Mouse (Mus musculus): ENCODE results near the gene Ganab.

The Ganab gene

GRCm38 (mm10) chr19:8930117-8930516 lies 32.2 kb downstream of the Ganab start:
- no peak for DNase-seq

DNA sequence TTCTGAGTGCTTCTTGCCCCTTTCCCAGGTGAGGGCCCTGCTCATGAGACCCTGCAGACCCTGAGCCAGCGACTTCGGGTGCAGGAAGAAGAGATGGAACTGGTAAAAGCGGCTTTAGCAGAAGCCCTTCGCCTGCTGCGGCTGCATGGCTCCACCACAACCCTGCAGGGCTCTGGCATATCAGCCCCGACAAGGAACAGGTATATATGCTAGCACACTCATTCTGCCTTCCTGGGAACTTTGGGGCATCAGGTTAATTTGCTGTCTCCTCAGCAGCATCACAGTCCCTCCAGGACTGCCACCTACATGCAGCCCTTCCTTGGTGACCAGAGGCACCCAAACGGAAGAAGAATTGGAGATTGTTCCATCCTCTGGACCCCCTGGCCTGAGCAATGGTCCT lies 32.9 kb downstream of the Ganab start:
- DNase-seq: no peak

DNA sequence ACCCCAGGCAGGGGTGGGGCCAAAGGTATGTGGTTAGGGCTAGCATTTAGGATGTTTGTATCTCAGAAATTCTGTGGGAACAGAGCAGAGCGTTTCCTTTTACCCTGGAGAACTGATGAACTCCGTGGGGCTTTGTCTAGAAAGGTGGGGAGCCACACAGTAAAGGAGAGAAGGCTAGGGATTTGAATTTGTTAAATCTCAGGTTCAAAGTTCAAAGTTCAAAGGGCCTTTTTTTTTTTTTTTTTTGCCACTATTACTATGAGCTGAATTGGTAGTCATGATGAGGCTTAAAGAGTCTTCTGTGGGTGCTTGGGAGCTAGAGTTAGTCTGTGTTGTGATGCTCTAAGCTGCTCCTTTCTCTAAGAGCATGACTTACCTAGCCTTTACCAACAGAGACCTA lies 38.9 kb downstream of the Ganab start:
- no peak for DNase-seq

DNA sequence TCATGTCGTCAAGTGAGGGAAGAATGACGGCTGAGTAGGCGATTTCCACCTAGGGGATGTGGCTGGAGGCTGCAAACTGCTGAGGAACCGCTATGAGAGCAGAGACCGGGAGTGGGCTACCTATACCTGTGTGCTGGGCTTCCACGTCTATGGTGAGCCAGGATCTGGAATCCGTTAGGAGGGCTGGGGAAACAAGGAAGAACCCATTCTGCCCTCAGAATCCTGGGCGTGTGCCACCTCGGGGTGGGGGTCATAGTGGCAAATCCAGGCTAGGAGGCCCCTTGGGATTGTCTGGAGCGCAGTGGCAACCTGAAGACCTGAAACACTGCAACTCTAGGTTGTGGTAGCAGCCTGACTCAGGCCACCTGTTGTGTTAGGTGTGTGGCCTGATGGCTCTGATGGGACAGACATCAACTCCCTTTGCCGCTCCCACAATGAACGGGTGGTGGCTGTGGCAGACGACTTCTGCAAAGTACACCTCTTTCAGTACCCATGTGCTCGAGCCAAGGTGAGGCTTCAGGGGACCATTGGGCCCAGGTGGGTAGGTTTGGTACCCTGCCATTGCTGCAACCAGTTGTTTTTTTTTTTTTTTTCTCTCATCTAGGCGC lies 42.8 kb downstream of the Ganab start:
- DNase-seq: no peak

DNA sequence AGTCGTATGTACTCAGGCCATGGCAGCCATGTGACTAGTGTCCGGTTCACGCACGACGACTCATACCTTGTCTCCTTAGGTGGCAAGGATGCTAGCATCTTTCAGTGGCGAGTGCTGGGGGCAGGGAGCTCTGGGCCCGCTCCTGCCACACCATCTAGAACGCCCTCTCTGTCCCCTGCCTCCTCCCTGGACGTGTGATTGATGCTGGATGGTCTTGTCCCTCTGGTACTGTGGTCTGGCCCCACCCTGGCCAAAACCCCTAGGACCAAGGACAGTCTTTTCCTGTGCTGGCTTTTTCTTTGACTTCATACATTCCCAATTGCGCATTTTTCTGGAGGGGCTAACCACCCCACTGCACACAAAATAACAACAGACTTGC lies 43.3 kb downstream of the Ganab start:
- no peak for DNase-seq

DNA sequence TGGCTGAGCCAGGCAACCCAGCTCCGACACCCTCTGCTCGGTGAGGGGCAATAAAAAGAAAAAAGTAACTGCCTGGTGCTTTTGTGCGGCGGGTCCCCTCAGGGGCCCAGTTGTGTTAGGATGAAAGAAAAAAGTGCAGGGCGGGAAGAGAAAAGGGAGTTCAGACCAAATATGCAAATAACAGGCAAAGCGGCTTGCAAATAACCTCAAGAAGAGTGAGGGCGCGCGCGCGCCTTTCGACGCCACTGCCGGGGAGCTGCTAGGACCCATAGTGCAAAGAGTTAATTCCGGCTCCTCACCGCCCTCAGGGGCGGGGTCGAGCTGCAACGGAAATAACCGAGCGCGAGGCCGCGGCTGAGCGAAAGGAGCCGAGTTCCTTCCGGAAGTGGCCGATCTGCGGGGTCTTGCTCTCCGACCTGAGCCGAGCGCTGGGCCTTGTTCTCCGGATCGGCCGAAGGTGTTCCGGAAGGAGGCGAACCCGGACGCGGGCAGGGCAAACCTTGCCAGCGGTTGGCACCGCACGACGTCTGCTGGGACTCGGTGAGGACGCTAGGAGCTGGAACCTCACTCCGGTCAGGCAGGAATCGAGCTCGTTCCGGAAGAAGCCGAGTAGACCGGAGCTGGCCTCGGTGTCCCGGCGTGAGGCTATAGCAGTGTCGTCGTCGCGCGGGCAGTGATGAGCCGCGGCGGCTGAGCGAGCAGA lies 43.8 kb downstream of the Ganab start, which contains the start of gene Mta2:
Gene Mta2, plus strand, starts transcription at position 361 of the 703 bp plus-strand sequence.
- peak; percentile 93 for DNase-seq

- DNase-seq: peak; percentile 48
Measured at GRCm38 (mm10) chr19:8942276-8942964, 44.5 kb downstream of the Ganab start.

DNA sequence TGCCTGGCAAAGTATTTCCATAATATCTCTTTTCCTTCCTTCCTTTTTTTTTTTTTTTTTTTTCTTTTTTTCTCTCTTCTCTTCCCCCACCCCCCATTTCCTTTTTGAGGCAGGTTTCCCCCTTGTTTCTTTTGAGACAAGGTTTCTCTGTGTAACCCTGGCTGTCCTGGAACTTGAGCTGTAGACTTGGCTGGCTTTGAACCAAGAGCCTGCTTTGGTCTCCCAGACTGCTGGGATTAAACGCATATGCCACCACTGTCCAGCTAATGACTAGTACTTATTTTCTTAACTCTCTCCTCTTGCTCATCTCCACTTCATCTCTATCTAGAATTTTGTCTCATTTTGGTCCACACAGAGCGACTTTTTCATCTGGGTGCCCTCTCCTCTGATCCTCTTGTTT lies 45.2 kb downstream of the Ganab start:
- DNase-seq: no peak

GRCm38 (mm10) chr19:8944062-8944461 lies 46.2 kb downstream of the Ganab start:
- no peak for DNase-seq

GRCm38 (mm10) chr19:8944750-8945149 lies 46.9 kb downstream of the Ganab start:
- DNase-seq: no peak

- DNase-seq: no peak
Measured at GRCm38 (mm10) chr19:8945251-8945650, 47.4 kb downstream of the Ganab start.

GRCm38 (mm10) chr19:8946929-8947328 lies 49.1 kb downstream of the Ganab start:
- no peak for DNase-seq

- no peak for DNase-seq
Measured at GRCm38 (mm10) chr19:8950190-8950589, 52.3 kb downstream of the Ganab start.

DNA sequence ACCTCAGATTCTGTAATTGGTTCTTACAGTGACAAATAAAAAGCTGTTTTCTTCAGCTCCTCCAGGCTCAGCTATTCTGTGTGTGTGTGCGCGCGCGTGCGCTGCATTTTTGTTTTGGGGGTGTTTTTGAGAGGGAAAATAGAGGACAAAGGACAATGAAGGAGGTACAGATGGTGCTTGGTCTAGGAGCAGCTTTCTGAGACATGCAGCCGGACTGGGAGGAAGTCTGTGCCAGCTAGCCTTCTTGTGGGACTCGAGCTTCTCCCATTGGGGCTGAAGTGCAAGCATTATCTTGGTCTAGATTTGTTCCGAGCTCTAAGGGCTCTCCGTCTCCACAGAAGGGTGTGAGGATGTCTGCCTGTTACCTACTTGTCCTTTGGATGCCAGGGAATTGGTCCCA lies 54.4 kb downstream of the Ganab start:
- no peak for DNase-seq

DNA sequence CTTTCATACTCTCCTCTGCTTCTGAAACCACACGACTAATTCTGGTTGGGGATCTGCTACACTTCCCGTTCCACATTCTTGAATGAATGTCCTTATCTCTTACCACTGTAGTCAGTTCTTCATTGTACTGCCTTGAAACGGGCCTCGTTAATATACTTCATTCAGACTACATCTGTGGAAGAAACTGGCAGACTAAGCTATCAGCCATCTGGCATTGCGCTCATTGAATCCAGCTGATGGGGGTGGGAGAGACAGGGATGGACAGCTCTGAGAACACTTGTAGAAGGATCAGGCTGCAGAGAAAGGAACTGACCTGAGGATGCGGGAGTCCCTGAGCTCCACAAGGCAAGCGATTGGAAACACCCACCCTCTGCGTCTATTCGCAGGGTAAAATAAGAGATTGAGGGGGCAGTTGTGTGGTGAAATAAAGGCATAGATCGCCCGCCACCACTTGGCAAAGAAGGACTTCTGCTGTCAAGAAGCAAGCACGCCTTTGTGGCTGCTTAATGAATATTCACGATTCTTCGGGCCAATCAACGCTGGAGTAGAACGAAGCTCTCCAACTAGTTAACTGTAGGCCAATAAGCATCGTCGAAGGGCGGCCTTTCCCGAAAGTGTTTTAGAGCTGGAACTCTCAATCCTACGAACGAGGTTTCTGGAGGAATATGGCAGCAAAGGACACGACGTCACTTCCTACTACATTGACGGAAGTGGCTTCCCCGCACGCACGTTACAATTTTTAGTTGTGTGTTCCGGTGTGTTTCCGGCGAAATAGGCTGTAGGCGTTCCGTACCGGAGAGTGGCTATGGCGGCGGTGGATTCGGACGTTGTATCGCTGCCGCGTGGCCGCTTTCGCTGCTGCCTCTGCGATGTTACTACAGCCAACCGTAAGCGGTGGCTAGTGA lies 55.5 kb downstream of the Ganab start, which contains the start of gene Tut1:
Gene Tut1, plus strand, starts transcription at position 713 of the 905 bp plus-strand sequence.
- DNase-seq: peak; percentile 95

- DNase-seq: no peak
Measured at GRCm38 (mm10) chr19:8954171-8954570, 56.3 kb downstream of the Ganab start.

DNA sequence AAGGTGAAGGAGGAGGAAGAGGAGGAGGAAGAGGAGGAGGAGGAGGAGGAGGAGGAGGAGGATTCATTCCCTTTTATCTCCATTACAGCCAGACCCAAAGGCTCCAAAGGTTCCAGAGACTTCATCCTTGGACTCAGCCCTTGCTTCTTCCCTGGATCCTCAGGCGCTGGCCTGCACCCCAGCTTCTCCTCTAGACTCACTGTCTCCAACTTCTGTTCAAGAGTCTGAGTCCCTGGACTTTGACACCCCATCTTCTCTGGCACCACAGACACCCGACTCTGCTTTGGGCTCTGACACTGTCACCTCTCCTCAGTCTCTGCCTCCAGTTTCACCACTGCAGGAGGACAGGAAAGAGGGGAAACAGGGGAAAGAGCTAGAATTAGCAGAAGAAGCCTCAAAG lies 64.4 kb downstream of the Ganab start:
- no peak for DNase-seq

GRCm38 (mm10) chr19:8965075-8965474 lies 67.2 kb downstream of the Ganab start:
- no peak for DNase-seq

DNA sequence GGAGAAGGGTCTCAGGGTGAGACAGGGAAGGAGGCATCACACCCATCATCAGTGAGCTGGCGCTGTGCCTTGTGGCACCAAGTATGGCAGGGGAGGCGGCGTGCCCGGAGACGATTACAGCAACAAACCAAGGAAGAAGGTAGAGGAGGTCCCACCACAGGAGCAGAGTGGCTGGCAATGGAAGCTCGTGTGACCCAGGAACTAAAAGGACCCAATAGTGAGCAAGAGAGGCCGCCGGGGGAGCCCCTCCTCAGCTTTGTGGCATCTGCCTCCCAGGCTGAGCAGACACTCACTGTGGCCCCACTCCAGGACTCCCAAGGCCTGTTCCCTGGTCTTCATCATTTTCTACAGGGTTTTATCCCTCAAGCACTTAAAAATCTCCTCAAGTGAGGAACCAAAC lies 67.9 kb downstream of the Ganab start:
- peak; percentile 36 for DNase-seq

DNA sequence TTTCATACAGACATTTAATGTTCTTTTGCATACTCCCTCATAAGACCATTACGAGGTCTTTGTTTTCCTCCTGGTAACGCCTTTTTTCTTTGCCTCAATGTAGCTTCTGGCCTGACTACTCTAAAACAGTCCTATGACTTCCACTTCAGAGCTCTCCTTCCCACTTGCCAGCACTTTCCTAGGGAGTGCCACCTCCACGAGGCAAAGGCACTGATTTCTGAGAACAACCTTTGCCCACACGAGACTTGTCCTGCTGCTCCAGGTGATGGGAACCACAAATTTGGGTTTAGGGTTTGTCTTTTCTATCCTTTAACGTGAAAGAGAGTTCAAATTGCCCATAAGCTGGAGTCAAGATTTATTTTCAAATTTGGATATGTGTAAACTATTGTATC lies 68.3 kb downstream of the Ganab start:
- DNase-seq: no peak
